Mouse (Mus musculus) megakaryocyte, embryonic 14.5 days (primary cell): ENCODE results near the gene Stk10. TPM values are rescaled to one million over a fixed set of nuclear protein-coding genes. Genes with fewer than 3 reads are reported as not detected.
A peak's percentile ranks its signal among the peaks of the same experiment; 100 is the strongest.

Experiments
- H3K27me3 ChIP-seq: replicated peaks from 2 replicates; pipeline ENCODE3; 2012; ENCODE audit warnings: inconsistent platforms
- H3K36me3 ChIP-seq: replicated peaks from 2 replicates; pipeline ENCODE3; 2012; ENCODE audit warnings: low read length, inconsistent platforms, mixed read lengths
- H3K4me1 ChIP-seq: 2 replicates; pipeline ENCODE4 v1.6.1; 2012; ENCODE audit warnings: inconsistent platforms
- H3K4me3 ChIP-seq: replicated peaks from 2 replicates; pipeline ENCODE3; 2012; ENCODE audit warnings: moderate library complexity, mild to moderate bottlenecking, inconsistent platforms
- H3K9me3 ChIP-seq: 2 replicates; pipeline ENCODE4 v1.6.1; 2012; ENCODE audit warnings: inconsistent platforms
- FLI1 ChIP-seq: IDR thresholded peaks from 2 replicates; pipeline ENCODE4 v1.6.1; 2012; ENCODE audit warnings: low read length, inconsistent platforms, mixed read lengths
- GATA1 ChIP-seq: IDR thresholded peaks from 3 replicates; pipeline ENCODE4 v1.6.1; 2012; ENCODE audit warnings: mixed read lengths, low read length, inconsistent platforms, borderline replicate concordance
- polyA plus RNA-seq: library from polyadenylated mRNA; stranded (reverse); fragments of >175 nt; gene quantifications from 2 replicates; pipeline ENCODE4 v1.2.3, GENCODE M21; 2012; ENCODE audit warnings: low replicate concordance; ENCODE audit not compliant: insufficient read depth

Gene Stk10
- polyA plus RNA-seq, 1 experiment, result 28.3 TPM

DNA sequence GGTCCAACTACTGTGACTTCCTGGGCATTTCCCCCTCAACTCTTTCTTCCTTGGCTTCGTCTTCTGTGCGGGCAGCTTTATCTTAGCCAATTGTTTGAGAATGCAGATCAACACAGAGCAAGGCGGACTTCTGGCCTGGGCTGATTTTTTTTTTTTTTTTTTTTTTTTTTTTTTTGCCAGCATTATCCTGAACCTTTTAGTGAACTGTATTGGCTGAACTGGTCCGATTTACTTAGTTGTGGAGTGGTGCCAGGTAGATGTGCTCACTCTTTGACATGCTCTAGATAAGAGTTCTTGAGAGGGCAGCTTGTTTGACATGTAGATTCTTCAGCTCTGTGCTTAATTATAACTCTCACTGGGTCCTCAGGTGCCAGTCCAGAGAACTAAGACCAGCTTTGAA is 103.2 kb downstream of the Stk10 start:
- TF ChIP-seq GATA1 (peak; percentile 32; the same call in 1 of the 3 replicates), FLI1 (no peak)
- peaks cover 11% of the 10 kb centered on the region for H3K36me3 ChIP-seq
- no peaks in the 10 kb centered on the region for H3K27me3 ChIP-seq
- H3K4me3 ChIP-seq, result no peak overlapping the region
- no peaks in the 10 kb centered on the region for H3K9me3 ChIP-seq
- H3K4me1 ChIP-seq, result peaks cover 68% of the 10 kb centered on the region

DNA sequence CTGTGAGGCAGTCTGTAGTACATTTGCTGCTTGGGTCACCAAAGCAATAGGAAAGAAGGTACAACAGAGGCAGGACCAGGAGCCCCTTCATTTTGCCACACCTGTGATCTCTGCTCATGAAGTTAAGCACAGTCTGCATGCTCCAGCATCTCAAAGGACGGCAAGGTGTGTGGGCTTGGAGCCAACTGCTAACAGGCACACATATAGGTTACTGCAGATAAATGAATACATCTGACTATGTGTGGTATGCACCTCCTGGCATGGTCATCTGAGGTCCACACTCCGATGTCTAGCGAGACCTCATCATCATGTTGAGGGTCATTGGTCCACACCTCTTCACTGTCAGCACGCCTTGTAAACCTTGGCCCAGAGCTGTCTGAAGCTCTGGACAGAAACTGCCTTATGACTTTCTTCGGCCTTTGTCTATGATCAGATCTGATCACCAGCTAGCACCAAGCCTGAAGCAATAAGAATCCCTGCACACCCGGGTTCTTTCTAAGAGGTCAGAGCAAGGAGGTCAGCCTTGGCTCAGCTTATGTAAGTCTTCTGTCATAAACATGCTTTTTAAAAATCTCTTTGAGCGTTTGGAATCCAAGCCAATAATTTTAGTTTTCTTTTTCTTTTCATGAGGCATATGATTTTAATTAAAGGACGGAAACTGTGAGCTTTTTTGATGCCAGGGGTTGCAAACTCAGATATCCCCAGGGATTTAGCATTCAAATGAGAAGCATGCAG is 105.6 kb downstream of the Stk10 start:
- peak overlapping the region; percentile 60 for H3K4me3 ChIP-seq
- H3K27me3 ChIP-seq, result no peaks in the 10 kb centered on the region
- H3K9me3 ChIP-seq, result no peaks in the 10 kb centered on the region
- H3K4me1 ChIP-seq, result peaks cover 62% of the 10 kb centered on the region
- peaks cover 11% of the 10 kb centered on the region for H3K36me3 ChIP-seq
- TF ChIP-seq GATA1 (no peak), FLI1 (no peak)

DNA sequence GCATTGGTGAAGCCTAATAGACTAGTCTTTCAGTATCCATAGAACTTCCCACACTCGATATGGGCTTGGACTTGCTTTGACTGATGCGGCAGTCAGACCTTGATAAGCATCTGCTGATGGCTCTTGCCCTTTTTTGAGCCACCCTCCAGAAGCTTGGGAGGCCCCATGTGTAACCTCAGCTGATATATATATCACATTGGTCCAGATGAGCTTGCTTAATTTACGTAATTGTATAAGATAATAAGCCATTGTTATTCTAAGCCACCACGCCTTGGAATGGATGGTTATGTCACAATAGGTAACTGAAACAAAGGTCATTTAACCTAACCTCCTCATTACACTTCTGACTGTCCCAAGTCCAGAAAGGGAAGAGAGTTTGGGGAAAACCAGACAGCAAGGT is 107.5 kb downstream of the Stk10 start:
- TF ChIP-seq FLI1 (no peak), GATA1 (no peak)
- Histone ChIP-seq H3K4me3 (no peak overlapping the region), H3K9me3 (no peaks in the 10 kb centered on the region), H3K4me1 (peaks cover 58% of the 10 kb centered on the region), H3K27me3 (no peaks in the 10 kb centered on the region), H3K36me3 (peaks cover 11% of the 10 kb centered on the region)

DNA sequence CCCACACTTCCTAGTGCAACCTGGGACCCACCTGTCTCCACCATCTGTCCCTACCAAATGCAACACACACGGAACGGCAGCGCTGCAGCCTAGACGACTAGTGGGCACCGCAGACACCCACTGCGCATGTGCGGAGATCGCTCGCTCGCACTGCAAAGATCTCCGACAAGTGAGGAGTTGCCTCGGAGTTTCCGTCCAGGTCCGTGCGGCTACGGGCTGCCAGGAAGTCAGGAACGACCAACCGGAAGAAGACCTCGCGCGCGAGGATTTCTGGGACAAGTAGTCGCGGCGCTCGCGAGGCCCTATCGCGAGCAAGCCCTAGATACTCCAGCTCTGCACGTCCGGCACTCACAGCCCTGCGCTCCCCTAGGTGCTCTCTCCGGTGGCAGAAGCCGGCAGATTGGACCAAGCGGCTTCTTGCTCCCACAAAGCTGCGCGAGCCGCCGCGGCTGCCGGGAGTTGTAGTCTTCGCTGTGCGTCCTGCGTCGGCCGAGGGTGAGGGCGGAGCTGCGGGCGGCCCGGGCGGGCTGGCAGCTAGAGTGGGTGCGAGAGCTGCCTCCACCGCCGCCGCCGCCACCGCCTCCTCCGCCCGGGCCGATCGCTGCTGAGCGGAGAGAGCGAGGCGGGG is 109.3 kb downstream of the Stk10 start, which contains the start of gene Fbxw11:
Gene Fbxw11 (plus strand): TSS at position 476 of the 628 bp plus-strand sequence.
- Histone ChIP-seq H3K36me3 (peaks cover 11% of the 10 kb centered on the region), H3K27me3 (no peaks in the 10 kb centered on the region), H3K4me3 (peak within 1 kb of the TSS; percentile 97), H3K9me3 (no peaks in the 10 kb centered on the region), H3K4me1 (peaks cover 60% of the 10 kb centered on the region)
- TF ChIP-seq FLI1 (no peak), GATA1 (no peak)

DNA sequence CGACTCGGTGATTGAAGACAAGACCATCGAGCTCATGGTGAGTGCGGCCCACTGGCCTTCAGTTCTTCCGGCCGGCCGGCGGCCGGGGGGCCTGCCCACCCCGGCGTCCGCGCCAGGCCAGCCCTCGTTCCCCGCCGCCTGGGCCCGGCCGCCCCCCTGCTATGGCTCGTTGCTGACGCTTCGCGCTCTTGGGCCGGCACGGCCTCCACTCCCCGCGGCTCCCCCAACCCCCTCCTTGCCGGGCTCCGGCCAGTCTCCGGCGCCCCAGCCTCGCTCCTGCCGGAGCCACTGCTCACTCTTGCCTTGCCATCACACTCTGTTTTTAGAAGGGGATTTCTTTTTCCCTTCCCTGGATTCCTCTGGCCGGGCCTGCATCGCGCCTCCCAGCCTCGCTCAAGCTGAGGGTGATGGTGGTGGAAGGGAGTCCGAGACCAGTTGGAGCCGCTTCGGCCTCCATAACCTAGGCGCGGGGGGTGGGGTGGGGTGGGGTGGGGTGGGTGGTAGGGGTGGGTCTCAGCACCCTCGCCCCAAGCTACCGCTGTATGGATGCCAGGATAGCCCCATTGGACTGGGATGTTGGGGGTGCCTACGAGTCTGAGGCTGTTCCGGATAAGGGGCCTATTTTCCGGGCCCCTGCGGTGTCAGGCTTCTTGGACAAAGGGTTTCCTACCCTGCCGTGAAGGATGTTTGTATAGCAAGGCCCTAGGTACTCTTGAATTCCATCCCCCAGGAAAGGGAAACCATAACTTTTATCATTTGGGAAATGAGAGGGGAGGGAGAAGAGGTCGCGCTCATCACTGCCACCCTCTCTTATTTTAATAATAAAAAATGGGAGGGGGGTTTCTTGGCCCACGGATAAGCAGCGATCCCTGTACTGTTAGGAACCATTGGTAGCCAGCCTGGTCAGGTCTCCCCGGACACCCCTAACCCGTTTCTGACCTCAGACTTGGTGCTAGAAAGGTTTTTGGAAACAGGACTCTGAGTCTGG is 110.1 kb downstream of the Stk10 start:
- peaks cover 18% of the 10 kb centered on the region for H3K36me3 ChIP-seq
- TF ChIP-seq GATA1 (no peak), FLI1 (no peak)
- H3K9me3 ChIP-seq, result no peaks in the 10 kb centered on the region
- H3K4me1 ChIP-seq, result peaks cover 60% of the 10 kb centered on the region
- peak overlapping the region; percentile 97 for H3K4me3 ChIP-seq
- H3K27me3 ChIP-seq, result no peaks in the 10 kb centered on the region

DNA sequence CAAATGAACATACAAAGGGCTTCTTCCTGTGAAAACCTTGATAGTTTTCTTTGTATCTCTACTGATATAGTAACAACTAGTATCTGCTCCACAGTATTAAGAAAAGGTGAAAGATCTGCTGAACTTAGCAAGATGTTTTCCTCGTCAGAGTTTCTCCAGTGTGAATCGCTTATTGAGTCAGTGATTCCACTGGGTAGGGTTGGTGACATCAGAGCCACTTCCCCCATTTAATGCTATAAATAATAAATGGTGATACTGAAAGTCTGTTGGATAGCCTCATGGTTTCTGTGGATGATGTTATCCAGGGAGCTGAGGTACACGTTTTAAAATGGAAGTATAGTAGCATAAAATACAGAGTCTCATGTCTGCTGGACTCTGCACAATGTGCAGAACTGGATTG is 110.9 kb downstream of the Stk10 start:
- Histone ChIP-seq H3K4me3 (peak overlapping the region; percentile 97), H3K9me3 (no peaks in the 10 kb centered on the region), H3K4me1 (peaks cover 61% of the 10 kb centered on the region), H3K36me3 (peaks cover 17% of the 10 kb centered on the region), H3K27me3 (no peaks in the 10 kb centered on the region)
- TF ChIP-seq GATA1 (no peak), FLI1 (no peak)

DNA sequence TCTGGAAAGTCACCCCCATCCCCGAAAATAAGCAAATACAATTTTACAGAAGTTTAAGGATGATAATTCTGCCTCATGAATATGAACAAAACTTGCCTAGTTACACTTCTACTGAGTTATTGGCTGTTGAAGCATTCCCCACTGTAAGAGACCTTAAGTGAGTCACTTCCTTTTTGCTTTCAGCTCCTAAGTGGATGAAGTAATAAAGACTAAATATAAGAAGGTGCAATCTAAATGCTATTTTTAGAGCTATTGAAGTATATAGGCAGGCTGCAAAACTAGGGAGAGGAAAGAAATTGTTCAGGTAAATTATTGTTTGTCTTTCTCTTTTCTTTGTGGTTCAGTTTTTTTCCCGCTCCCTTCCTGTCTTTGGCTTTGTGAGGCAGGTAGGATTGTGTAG is 114.2 kb downstream of the Stk10 start:
- TF ChIP-seq FLI1, result no peak
- TF ChIP-seq GATA1, result no peak
- Histone ChIP-seq H3K4me1 (peaks cover 72% of the 10 kb centered on the region), H3K27me3 (no peaks in the 10 kb centered on the region), H3K4me3 (no peak overlapping the region), H3K36me3 (peaks cover 9% of the 10 kb centered on the region), H3K9me3 (no peaks in the 10 kb centered on the region)

DNA sequence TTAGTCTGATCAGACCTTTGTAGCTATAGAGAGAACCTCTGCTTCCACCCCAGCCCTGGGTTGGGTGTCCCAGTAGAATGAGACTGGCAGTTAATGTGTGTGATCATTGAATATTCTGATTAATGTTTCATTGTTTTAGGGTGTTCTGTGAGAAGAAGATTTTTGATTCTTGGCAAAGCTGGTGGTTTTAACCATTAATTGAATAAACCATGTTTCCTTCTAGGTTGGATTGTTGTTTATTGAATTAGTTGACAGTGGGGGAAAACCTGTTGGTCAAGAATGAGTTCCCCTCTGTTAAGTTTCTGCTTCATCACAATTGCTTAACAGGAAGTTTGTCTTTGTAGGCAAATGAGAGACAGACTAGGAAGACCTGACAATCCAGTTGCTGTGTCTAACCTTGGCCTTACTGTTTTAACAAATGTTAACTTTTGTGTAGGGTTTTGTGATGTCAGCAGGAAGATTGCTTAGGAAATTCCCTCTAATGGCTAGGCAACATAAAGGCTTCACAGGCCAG is 117.2 kb downstream of the Stk10 start:
- peaks cover 95% of the 10 kb centered on the region for H3K4me1 ChIP-seq
- peaks cover 38% of the 10 kb centered on the region for H3K36me3 ChIP-seq
- H3K27me3 ChIP-seq, result no peaks in the 10 kb centered on the region
- no peak for TF ChIP-seq FLI1
- no peak for TF ChIP-seq GATA1
- no peak overlapping the region for H3K4me3 ChIP-seq
- H3K9me3 ChIP-seq, result no peaks in the 10 kb centered on the region

DNA sequence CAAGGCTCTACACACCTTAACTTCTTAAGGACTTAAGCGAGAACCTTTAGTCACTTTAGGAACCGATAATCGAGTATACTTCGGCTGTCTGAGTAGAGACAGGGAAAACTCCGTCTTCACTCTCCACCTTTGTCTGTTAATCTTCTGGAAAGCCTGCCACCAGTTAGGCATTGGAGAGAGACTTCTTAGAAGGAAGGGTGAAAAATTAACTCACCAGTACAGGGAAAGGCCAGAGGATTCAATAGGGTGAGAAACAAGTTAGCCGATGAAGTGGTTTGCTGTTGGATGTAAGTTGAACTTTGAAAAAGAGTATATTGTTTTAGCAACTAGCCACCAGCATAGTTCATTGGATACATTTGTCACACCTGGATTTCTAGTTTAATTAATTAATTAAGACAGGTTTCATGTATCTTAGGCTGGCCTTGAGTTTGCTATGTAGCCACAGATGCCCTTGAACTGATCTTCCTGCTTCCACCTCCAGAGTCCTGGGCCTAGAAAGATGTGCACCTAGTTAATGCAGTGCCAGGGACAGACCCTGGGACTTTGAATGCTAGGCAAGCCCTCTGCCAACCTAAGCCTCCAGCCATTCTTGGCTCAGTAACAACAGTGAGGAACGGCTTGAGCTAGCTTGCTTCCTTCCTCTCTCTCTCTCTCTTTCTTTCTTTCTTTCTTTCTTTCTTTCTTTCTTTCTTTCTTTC is 117.9 kb downstream of the Stk10 start:
- H3K27me3 ChIP-seq, result no peaks in the 10 kb centered on the region
- no peak for TF ChIP-seq FLI1
- TF ChIP-seq GATA1, result no peak

More for the DNA sequence above, 117.9 kb downstream of the Stk10 start:
- no peak overlapping the region for H3K4me3 ChIP-seq
- H3K4me1 ChIP-seq, result peaks cover 94% of the 10 kb centered on the region
- H3K9me3 ChIP-seq, result no peaks in the 10 kb centered on the region
- H3K36me3 ChIP-seq, result peaks cover 45% of the 10 kb centered on the region
